In genomic region chr17:28028236-28028635, GRCm38 (mm10) we compare ENCODE assay signal across 31 mouse cellular contexts. TPM values are rescaled to one million over a fixed set of nuclear protein-coding genes. Genes with fewer than 3 reads are reported as not detected.
DNase-seq lines count a peak whose midpoint lies in the region; ATAC-seq and TF ChIP-seq lines count a peak whose summit lies in the region.
"Had no signal": no experiment of that assay in that cellular context is flagged by ENCODE, and none has a peak within 500 bp of the region (broad histone marks: within the 10 kb centered on the region; RNA-seq: fewer than 3 reads in every experiment).

No protein-coding gene starts in this region.

- no peaks in the 10 kb centered on the region for H3K9me3 ChIP-seq in midbrain, embryonic 10.5 days (replicated peaks)
- no peaks in the 10 kb centered on the region for H3K9me3 ChIP-seq in midbrain, embryonic 15.5 days
- H3K9me3 ChIP-seq in forebrain, embryonic 11.5 days (ENCODE audit: control insufficient read depth, low read length): no peaks in the 10 kb centered on the region
- H3K9me3 ChIP-seq: heart, embryonic 13.5 days; intestine, embryonic 15.5 days; limb, embryonic 13.5 days; liver, embryonic 12.5 days; megakaryocyte, embryonic 14.5 days had no signal

- no peak for DNase-seq in gastrocnemius, adult 2 months
- no peak for DNase-seq in gastrocnemius, postnatal 25 days
- DNase-seq in layer of hippocampus, adult 2 months (ENCODE audit: low spot score in 2 of 2): no peak
- no peak for DNase-seq in layer of hippocampus, postnatal 10 days (ENCODE audit: low spot score in 2 of 2)
- no peak for DNase-seq in midbrain, embryonic 10.5 days (ENCODE audit: low spot score)
- no peak for DNase-seq in forebrain, embryonic 11.5 days (ENCODE audit: low spot score)
- DNase-seq in testis, postnatal 10 days (ENCODE audit: low spot score): no peak
- DNase-seq: adrenal gland, adult 2 months; cerebellum, adult 2 months; cerebellum, postnatal 25 days; heart, postnatal 14 days; kidney, adult 9 months; liver, postnatal 0 days; lung, postnatal 36 days; right cerebral cortex, postnatal 4 days; thymus, adult 2 months; thymus, postnatal 36 days had no signal

- no peak overlapping the region for H3K4me3 ChIP-seq in gastrocnemius, adult 2 months
- H3K4me3 ChIP-seq in layer of hippocampus, adult 2 months: no peak overlapping the region
- no peak overlapping the region for H3K4me3 ChIP-seq in midbrain, embryonic 10.5 days
- no peak overlapping the region for H3K4me3 ChIP-seq in midbrain, embryonic 15.5 days
- no peak overlapping the region for H3K4me3 ChIP-seq in forebrain, embryonic 11.5 days (ENCODE audit: low read depth, low read length)
- H3K4me3 ChIP-seq: heart, embryonic 13.5 days; intestine, embryonic 15.5 days; limb, embryonic 13.5 days; liver, embryonic 12.5 days; megakaryocyte, embryonic 14.5 days had no signal

- peaks cover 67% of the 10 kb centered on the region for H3K4me1 ChIP-seq in midbrain, embryonic 10.5 days
- H3K4me1 ChIP-seq in midbrain, embryonic 15.5 days: peaks cover 43% of the 10 kb centered on the region
- peaks cover 17% of the 10 kb centered on the region for H3K4me1 ChIP-seq in forebrain, embryonic 11.5 days (replicated peaks; ENCODE audit: control insufficient read depth, insufficient read depth, low read length)

- H3K4me2 ChIP-seq in midbrain, embryonic 15.5 days: no peak overlapping the region
- H3K4me2 ChIP-seq in forebrain, embryonic 11.5 days (ENCODE audit: low read depth, low read length, severe bottlenecking): no peak overlapping the region
- H3K4me2 ChIP-seq: heart, embryonic 13.5 days; intestine, embryonic 15.5 days; limb, embryonic 13.5 days; liver, embryonic 12.5 days had no signal

- 84% methylated on average over 10 of the region's 10 CpGs for whole genome bisulfite sequencing in midbrain, embryonic 10.5 days
- 72% methylated on average over 10 of the region's 10 CpGs for WGBS in midbrain, embryonic 15.5 days
- 69% methylated on average over 10 of the region's 10 CpGs for WGBS in forebrain, embryonic 11.5 days

- peaks cover 9% of the 10 kb centered on the region for H3K36me3 ChIP-seq in midbrain, embryonic 10.5 days
- H3K36me3 ChIP-seq in midbrain, embryonic 15.5 days (replicated peaks): no peaks in the 10 kb centered on the region
- no peaks in the 10 kb centered on the region for H3K36me3 ChIP-seq in forebrain, embryonic 11.5 days (ENCODE audit: control insufficient read depth, insufficient read depth, low read length)
- H3K36me3 ChIP-seq: heart, embryonic 13.5 days; intestine, embryonic 15.5 days had no signal

- H3K27ac ChIP-seq in gastrocnemius, adult 2 months: peak overlapping the region; percentile 84
- peak overlapping the region; percentile 52; the same call in 1 of the 2 replicates for H3K27ac ChIP-seq in layer of hippocampus, adult 2 months
- H3K27ac ChIP-seq in midbrain, embryonic 10.5 days (replicated peaks): peak overlapping the region; percentile 38; the same call in 1 of the 2 replicates
- no peak overlapping the region for H3K27ac ChIP-seq in midbrain, embryonic 15.5 days
- H3K27ac ChIP-seq in forebrain, embryonic 11.5 days (ENCODE audit: low read depth, low read length): no peak overlapping the region
- H3K27ac ChIP-seq: intestine, embryonic 15.5 days; limb, embryonic 13.5 days; liver, embryonic 12.5 days; stomach, postnatal 0 days had no signal

- TF ChIP-seq CTCF in gastrocnemius, adult 2 months (IDR thresholded peaks at IDR 0.05): no peak
- no peak for TF ChIP-seq CTCF in layer of hippocampus, adult 2 months (conservative IDR thresholded peaks at IDR 0.05)

- H3K9ac ChIP-seq in midbrain, embryonic 15.5 days: no peak overlapping the region
- no peak overlapping the region for H3K9ac ChIP-seq in forebrain, embryonic 11.5 days (ENCODE audit: low read length)
- H3K9ac ChIP-seq: heart, embryonic 13.5 days; intestine, embryonic 15.5 days; limb, embryonic 13.5 days; liver, embryonic 12.5 days; liver, postnatal 0 days had no signal

- no peaks in the 10 kb centered on the region for H3K27me3 ChIP-seq in midbrain, embryonic 10.5 days (ENCODE audit: low read depth, poor library complexity, severe bottlenecking)
- no peaks in the 10 kb centered on the region for H3K27me3 ChIP-seq in midbrain, embryonic 15.5 days (replicated peaks)
- no peaks in the 10 kb centered on the region for H3K27me3 ChIP-seq in forebrain, embryonic 11.5 days (ENCODE audit: control insufficient read depth, insufficient read depth, low read length)
- H3K27me3 ChIP-seq: CH12.LX; heart, embryonic 13.5 days; intestine, embryonic 15.5 days; limb, embryonic 13.5 days; liver, embryonic 12.5 days; megakaryocyte, embryonic 14.5 days had no signal

- no peak for ATAC-seq in midbrain, embryonic 15.5 days (replicated peaks)
- no peak for ATAC-seq in forebrain, embryonic 11.5 days (replicated peaks; ENCODE audit: low FRiP score)
- ATAC-seq: activated CD4-positive, CD25-positive, alpha-beta regulatory T cell, adult 4 months; forebrain, embryonic 14.5 days; hindbrain, embryonic 16.5 days; intestine, embryonic 15.5 days; liver, embryonic 12.5 days; liver, postnatal 0 days; midbrain, embryonic 16.5 days had no signal

- intact Hi-C loops in gastrocnemius, adult 2 months (cut with DNase I): no loop called here

RNA-seq across cellular contexts. Expression of gene Tcp11, which starts 52.2 kb away (rescaled TPM):
- total RNA-seq in gastrocnemius, adult 2 months (2021): not detected
- not detected for total RNA-seq in gastrocnemius, postnatal 25 days (2021)
- total RNA-seq in layer of hippocampus, adult 2 months (2021): under 1 TPM; 0.74 to 0.84 TPM
- total RNA-seq in layer of hippocampus, postnatal 10 days (2021): 1 to 10 TPM in 1 of 2 experiments, under 1 TPM in 1; 0.76 to 1.7 TPM
- polyA plus RNA-seq in midbrain, embryonic 10.5 days (2016; fragmentation: Nextera tagmentation; extraction: Ambion mirVana): 0.86 and 1.2 TPM in 2 replicates
- polyA plus RNA-seq in midbrain, embryonic 15.5 days (2015; fragmentation: Nextera tagmentation; extraction: Ambion mirVana): 1.9 and 2.2 TPM in 2 replicates
- polyA plus RNA-seq in forebrain, embryonic 11.5 days (2014; fragmentation: Nextera tagmentation; extraction: Ambion mirVana): 0.39 and 1.0 TPM in 2 replicates
- total RNA-seq: CH12.LX; gastrocnemius, adult 18-20 months; heart, postnatal 14 days had no signal
- polyA plus RNA-seq: adrenal gland, adult 2 months; C2C12 had no signal

Comparison
In these comparisons a context has a peak if more than half of its experiments do, and no peak if none do; other contexts are left out.
1. H3K27ac ChIP-seq: peak in gastrocnemius, adult 2 months (single experiment), layer of hippocampus, adult 2 months (single experiment) and midbrain, embryonic 10.5 days (single experiment); none in midbrain, embryonic 15.5 days (single experiment) and forebrain, embryonic 11.5 days (single experiment).